Mouse (Mus musculus) kidney, adult 2 months (tissue): ENCODE measurements at regions not wholly inside any gene's neighbourhood (a gene's known extent, or its start where the extent isn't known, plus 50 kb on each side); places are given as distances from the start of the nearest gene placed in this dataset.

Experiments used
- DNase-seq: peaks from one replicate; pipeline ENCODE4 v3.0.0; 2021
- H3K27ac ChIP-seq: fragments of 200-500 bp; 2 replicates; pipeline ENCODE4 v1.5.1; 2012; ENCODE audit warnings: low read depth, low read length, control low read depth, inconsistent platforms; ENCODE audit not compliant: insufficient read depth
- H3K27me3 ChIP-seq: fragments of 200-500 bp; replicated peaks from 2 replicates; pipeline ENCODE4 v1.6.1; 2012; ENCODE audit warnings: mild to moderate bottlenecking, moderate library complexity, low read length, inconsistent platforms; ENCODE audit not compliant: control insufficient read depth, insufficient read depth
- H3K36me3 ChIP-seq: fragments of 200-500 bp; 2 replicates; pipeline ENCODE4 v1.6.1; 2012; ENCODE audit warnings: mild to moderate bottlenecking, moderate library complexity, low read length, inconsistent platforms; ENCODE audit not compliant: control insufficient read depth, insufficient read depth
- H3K4me1 ChIP-seq: fragments of 200-500 bp; 2 replicates; pipeline ENCODE4 v1.6.1; 2011; ENCODE audit warnings: low read length; ENCODE audit not compliant: control insufficient read depth, insufficient read depth
- H3K4me3 ChIP-seq: fragments of 200-500 bp; 2 replicates; pipeline ENCODE4 v1.5.1; 2011; ENCODE audit warnings: mild to moderate bottlenecking, low read depth, low read length, control low read depth; ENCODE audit not compliant: insufficient read depth
- CTCF ChIP-seq: fragments of 200-500 bp; conservative IDR thresholded peaks from 2 replicates; pipeline ENCODE4 v1.5.1; 2011; ENCODE audit warnings: low read depth, mild to moderate bottlenecking, control low read depth, low read length, moderate library complexity, mixed read lengths; ENCODE audit not compliant: insufficient read depth, insufficient read length
- POLR2A ChIP-seq: fragments of 200-500 bp; IDR thresholded peaks from one replicate; pipeline ENCODE4 v1.6.1; 2011; ENCODE audit warnings: low read depth, low read length, control low read depth
- WGBS: fragments of 180-500 bp; shearing (Covaris S2); methylation state at CpG from one replicate; pipeline ENCODE4 v1.1.7; 2018; 5-methylcytosine and 5-hydroxymethylcytosine counted together

DNA sequence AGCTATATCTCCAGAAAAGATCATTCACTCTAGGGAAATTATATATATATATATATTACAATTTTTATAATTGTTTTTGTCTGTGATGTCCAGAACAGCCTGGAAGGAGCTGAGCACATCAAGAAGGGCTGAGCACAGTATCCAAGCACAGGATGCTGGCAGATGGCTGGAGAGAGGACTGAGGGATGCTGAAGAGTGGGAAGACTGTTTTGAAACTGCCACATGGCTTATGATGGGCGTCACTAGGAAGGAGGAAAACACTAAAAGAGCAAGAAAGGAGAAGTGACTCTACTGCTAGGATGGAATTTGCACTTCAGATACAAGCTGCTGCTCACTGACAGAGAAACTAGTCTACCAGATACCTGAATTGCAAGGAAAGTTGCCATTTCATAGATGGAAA lies 50.4 kb upstream of the Atg10 start:
- Histone ChIP-seq H3K27me3 (no peaks in the 10 kb centered on the region; the same call in 1 of the 2 replicates), H3K4me3 (no peak overlapping the region), H3K36me3 (no peaks in the 10 kb centered on the region), H3K4me1 (no peaks in the 10 kb centered on the region), H3K27ac (no peak overlapping the region)
- TF ChIP-seq CTCF, result no peak
- no peak for TF ChIP-seq POLR2A
- no peak for DNase-seq
- WGBS, result 74% methylated on average over 1 of the region's 1 CpGs

DNA sequence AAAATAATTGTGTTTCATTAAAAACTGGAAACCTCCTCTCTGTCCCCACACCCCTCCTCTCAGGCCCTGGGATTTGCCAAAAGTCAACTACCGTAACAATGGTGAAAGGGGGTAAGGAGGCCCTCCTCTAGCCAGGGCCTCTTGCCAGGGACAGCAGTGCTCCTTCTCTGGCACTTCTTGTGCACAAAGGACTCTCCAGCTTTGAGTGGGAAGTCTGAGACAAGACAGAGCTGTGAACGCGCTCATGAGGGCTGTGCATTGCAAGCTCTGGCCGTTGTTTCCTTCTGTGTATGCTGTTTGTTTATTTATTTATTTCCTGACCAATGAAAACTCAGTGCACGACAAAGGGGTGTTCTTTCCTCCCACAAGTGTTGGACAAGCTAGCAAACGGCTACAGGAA lies 50.8 kb upstream of the Atg10 start:
- H3K36me3 ChIP-seq, result no peaks in the 10 kb centered on the region
- no peaks in the 10 kb centered on the region for H3K4me1 ChIP-seq
- WGBS, result 56% methylated on average over 6 of the region's 6 CpGs
- H3K27ac ChIP-seq, result no peak overlapping the region
- peak; percentile 7 for DNase-seq
- TF ChIP-seq CTCF, result no peak
- TF ChIP-seq POLR2A, result no peak
- H3K4me3 ChIP-seq, result no peak overlapping the region
- H3K27me3 ChIP-seq, result no peaks in the 10 kb centered on the region; the same call in 1 of the 2 replicates

DNA sequence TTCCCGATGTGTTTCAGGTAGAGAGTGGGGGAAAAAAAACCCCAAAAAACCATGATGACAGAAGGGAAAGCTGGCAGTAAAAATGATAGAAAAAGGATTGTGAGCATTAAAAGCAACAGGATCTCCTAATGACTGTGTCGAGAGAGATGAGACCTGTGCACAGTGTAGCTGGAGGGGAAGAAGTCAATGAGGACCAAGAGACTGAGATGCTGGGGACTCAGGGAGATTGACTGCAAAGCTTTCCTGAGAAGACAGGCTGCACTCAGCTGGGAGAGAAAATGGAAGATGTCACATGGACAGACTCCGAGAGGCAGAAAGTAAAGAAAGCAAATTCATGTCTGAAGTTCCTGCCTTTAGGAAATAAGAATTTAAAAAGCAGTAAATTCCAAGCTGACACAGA lies 55.7 kb upstream of the Atg10 start:
- no peak overlapping the region for H3K27ac ChIP-seq
- no peak overlapping the region for H3K4me3 ChIP-seq
- no peak for TF ChIP-seq POLR2A
- no peak for TF ChIP-seq CTCF
- no peaks in the 10 kb centered on the region for H3K27me3 ChIP-seq
- no peaks in the 10 kb centered on the region for H3K4me1 ChIP-seq
- H3K36me3 ChIP-seq, result no peaks in the 10 kb centered on the region
- WGBS, result 76% methylated on average over 3 of the region's 3 CpGs
- no peak for DNase-seq

DNA sequence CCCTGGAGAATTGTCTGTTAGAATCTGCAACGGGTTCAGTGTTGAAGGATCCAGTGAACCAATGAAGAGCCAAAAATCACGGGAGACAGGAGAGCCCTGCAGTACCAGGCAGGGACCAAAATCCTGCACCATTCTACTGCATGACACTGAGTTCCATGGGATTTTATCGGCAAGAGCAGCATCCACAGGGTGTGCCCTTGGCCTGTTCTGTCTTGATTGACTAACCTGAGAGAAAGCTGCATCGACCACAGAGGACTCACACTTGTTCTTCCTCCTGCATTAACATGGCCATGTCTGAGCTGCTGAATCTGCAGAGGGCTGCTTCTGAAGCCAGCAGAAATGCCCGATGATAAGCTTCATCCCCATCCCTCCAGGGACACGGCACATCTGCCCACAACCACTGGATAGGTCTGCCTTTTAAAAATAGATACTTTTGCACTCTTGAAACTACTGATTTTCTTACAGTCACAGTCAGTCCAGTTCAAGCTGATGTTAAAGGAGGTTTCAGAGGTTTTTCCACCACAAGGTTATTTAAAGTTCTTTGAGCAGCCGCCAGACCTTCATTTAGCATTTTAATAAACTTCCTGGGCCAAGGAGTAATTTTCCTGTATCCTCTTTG lies 71.9 kb upstream of the Atg10 start:
- Histone ChIP-seq H3K36me3 (no peaks in the 10 kb centered on the region), H3K4me1 (no peaks in the 10 kb centered on the region), H3K27me3 (no peaks in the 10 kb centered on the region), H3K4me3 (no peak overlapping the region), H3K27ac (no peak overlapping the region)
- TF ChIP-seq CTCF, result no peak
- TF ChIP-seq POLR2A, result no peak
- 75% methylated on average over 7 of the region's 7 CpGs for WGBS
- no peak for DNase-seq

DNA sequence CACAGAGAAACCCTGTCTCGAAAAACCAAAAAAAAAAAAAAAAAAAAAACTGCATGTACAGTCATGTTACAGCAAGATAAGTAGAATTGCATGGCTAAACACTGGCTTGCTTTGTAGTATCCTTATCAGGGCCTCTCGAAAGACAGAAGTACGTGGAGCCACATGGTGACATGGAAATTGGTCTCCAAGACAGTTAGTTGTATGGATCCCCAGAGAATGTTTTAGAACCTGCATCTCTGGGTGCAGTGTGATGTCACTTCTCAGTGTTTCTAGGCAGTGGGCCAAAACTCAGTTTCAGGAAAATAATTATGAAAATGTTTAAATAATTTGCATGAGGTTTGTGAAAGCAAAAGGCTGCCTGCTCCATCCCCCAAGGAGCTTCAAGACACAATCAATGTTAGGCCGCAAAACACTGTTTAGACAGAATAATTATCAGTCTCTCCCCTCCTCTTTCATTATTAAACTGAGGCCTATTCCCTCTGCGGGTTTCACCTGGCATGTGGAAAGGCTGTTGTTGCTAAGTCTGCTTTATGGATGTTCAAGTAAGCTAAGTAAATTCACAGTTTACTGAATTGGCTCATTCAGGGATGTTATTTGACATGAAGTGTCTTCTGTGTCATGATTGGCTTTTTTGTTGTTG lies 72.9 kb upstream of the Atg10 start:
- no peaks in the 10 kb centered on the region for H3K36me3 ChIP-seq
- H3K27me3 ChIP-seq, result no peaks in the 10 kb centered on the region
- no peak overlapping the region for H3K4me3 ChIP-seq
- no peaks in the 10 kb centered on the region for H3K4me1 ChIP-seq
- no peak for TF ChIP-seq CTCF
- no peak for TF ChIP-seq POLR2A
- DNase-seq, result no peak
- WGBS, result 85% methylated on average over 5 of the region's 5 CpGs
- no peak overlapping the region for H3K27ac ChIP-seq

DNA sequence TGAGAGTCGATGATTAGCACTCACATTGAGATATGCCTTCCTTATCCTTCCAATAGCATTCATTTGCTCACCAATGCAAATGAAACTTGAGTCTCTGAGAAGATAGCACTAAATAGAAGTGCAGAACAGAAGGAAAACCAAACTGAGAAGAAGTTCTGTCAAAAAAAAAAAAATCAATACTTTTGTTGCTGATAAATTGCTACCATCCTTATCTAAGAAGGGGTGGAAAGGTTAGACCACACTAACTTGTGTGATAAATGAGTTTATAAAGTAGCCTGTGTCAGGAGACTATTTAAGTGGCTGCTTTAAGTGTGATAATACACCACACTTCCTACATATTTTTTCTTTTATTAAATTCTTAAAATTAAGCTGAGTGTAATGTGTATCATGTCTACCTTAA lies 78.1 kb upstream of the Atg10 start:
- H3K36me3 ChIP-seq, result no peaks in the 10 kb centered on the region
- no peak for DNase-seq
- H3K27ac ChIP-seq, result no peak overlapping the region
- H3K27me3 ChIP-seq, result no peaks in the 10 kb centered on the region
- no peak overlapping the region for H3K4me3 ChIP-seq
- TF ChIP-seq POLR2A (no peak), CTCF (no peak)
- no peaks in the 10 kb centered on the region for H3K4me1 ChIP-seq
- 84% methylated on average over 1 of the region's 1 CpGs for WGBS

DNA sequence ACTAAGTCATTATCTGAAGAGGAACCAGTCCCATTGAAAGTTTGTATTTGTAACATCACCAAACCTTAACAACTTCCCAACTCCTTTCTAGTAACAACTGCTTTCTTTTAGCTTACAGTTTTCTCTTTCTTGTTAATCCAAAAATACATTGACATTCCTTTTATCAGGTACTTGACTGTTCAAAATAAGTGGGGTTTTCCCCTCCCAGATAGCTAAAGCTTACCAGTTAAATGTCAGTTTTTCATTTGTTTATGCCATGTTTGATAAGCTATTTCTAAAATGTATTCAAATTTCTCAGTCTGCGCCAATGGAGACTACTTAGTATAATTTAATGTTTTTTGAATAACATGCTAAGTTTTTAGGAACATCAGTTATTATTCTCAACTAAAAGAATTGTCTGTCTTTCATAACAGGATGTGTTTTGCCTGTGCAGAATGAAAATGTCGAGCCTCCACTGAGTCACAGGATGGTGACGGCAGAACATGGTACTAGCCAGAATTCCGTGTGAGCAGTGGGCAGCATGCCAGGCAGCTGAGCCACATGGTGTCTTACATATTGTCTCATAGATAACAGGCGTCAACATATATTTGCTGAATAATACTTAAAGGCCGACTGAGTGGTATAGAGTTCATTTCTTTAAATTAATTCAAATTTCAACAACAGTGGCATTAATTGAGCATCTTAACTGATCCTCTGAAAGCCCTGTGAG lies 82.1 kb upstream of the Atg10 start:
- TF ChIP-seq POLR2A (no peak), CTCF (no peak)
- Histone ChIP-seq H3K4me1 (no peaks in the 10 kb centered on the region), H3K27me3 (no peaks in the 10 kb centered on the region), H3K27ac (no peak overlapping the region), H3K4me3 (no peak overlapping the region), H3K36me3 (no peaks in the 10 kb centered on the region)
- WGBS, result 79% methylated on average over 6 of the region's 6 CpGs
- no peak for DNase-seq
